Mouse (Mus musculus) WW6 (cell line): ENCODE results near the gene Junb.

Experiments
- DNase-seq: peaks from one replicate; pipeline ENCODE4 v3.0.0-alpha.2; 2013; ENCODE audit warnings: low read depth, low spot score

Gene Junb

GRCm38 (mm10) chr8:84989311-84989731, 10.8 kb upstream of the Junb start:
- DNase-seq = no peak

- DNase-seq = no peak
Observed at GRCm38 (mm10) chr8:84987903-84988302, 9.4 kb upstream of the Junb start.

- DNase-seq = no peak
Observed at GRCm38 (mm10) chr8:84987388-84987787, 8.9 kb upstream of the Junb start.

GRCm38 (mm10) chr8:84986379-84986945, 7.9 kb upstream of the Junb start:
- DNase-seq = no peak

GRCm38 (mm10) chr8:84985684-84986378, 7.3 kb upstream of the Junb start:
- no peak for DNase-seq

- DNase-seq = no peak
Observed at GRCm38 (mm10) chr8:84985049-84985683, 6.6 kb upstream of the Junb start.

- DNase-seq = no peak
Observed at GRCm38 (mm10) chr8:84984294-84985048, 6.0 kb upstream of the Junb start.

- no peak for DNase-seq
Observed at GRCm38 (mm10) chr8:84982499-84983011, 4.0 kb upstream of the Junb start.

- no peak for DNase-seq
Observed at GRCm38 (mm10) chr8:84981644-84982498, 3.4 kb upstream of the Junb start.

GRCm38 (mm10) chr8:84980622-84981358, 2.3 kb upstream of the Junb start:
- no peak for DNase-seq

- no peak for DNase-seq
Observed at GRCm38 (mm10) chr8:84979599-84980421, 1.3 kb upstream of the Junb start.

GRCm38 (mm10) chr8:84977435-84978247, 877 bp downstream of the Junb start:
- no peak for DNase-seq

GRCm38 (mm10) chr8:84976763-84977434, 1.6 kb downstream of the Junb start:
- no peak for DNase-seq

GRCm38 (mm10) chr8:84976031-84976762, 2.3 kb downstream of the Junb start:
- no peak for DNase-seq

GRCm38 (mm10) chr8:84975434-84975833, 3.1 kb downstream of the Junb start:
- no peak for DNase-seq

- DNase-seq = no peak
Observed at GRCm38 (mm10) chr8:84974543-84975142, 3.9 kb downstream of the Junb start.
